Mouse (Mus musculus) kidney, embryonic 15.5 days (tissue): ENCODE data around the gene Nfib. TPM values are rescaled to one million over a fixed set of nuclear protein-coding genes. Genes with fewer than 3 reads are reported as not detected.
A peak's percentile ranks its signal among the peaks of the same experiment; 100 is the strongest.

Experiments
- ATAC-seq: fragments of 200-750 bp; cut with Nextera tagmentation; replicated peaks from 2 replicates; pipeline ENCODE4 v1.8.0; 2017; ENCODE audit warnings: moderate TSS enrichment; ENCODE audit not compliant: low FRiP score
- H3K27ac ChIP-seq: fragments of 300-500 bp; sonication (generic); 2 replicates; pipeline ENCODE4 v1.5.1; 2015; ENCODE audit warnings: mild to moderate bottlenecking, inconsistent platforms
- H3K27me3 ChIP-seq: fragments of 300-500 bp; sonication (generic); 2 replicates; pipeline ENCODE4 v1.6.1; 2015; ENCODE audit warnings: inconsistent platforms
- H3K36me3 ChIP-seq: fragments of 300-500 bp; sonication (generic); 2 replicates; pipeline ENCODE4 v1.6.1; 2015; ENCODE audit warnings: inconsistent platforms
- H3K4me1 ChIP-seq: fragments of 300-500 bp; sonication (generic); 2 replicates; pipeline ENCODE4 v1.6.1; 2015; ENCODE audit warnings: inconsistent platforms
- H3K4me2 ChIP-seq: fragments of 300-500 bp; sonication (generic); 2 replicates; pipeline ENCODE4 v1.6.1; 2015; ENCODE audit warnings: moderate library complexity, mild to moderate bottlenecking, inconsistent platforms
- H3K4me3 ChIP-seq: fragments of 300-500 bp; sonication (generic); replicated peaks from 2 replicates; pipeline ENCODE4 v1.5.1; 2015; ENCODE audit warnings: mild to moderate bottlenecking, inconsistent platforms
- H3K9ac ChIP-seq: fragments of 300-500 bp; sonication (generic); 2 replicates; pipeline ENCODE4 v1.6.1; 2015; ENCODE audit warnings: mild to moderate bottlenecking, inconsistent platforms
- H3K9me3 ChIP-seq: fragments of 300-500 bp; sonication (generic); replicated peaks from 2 replicates; pipeline ENCODE4 v1.6.1; 2016; ENCODE audit warnings: inconsistent platforms
- WGBS: fragments of 180-500 bp; shearing (Covaris S2); methylation state at CpG from one replicate; pipeline ENCODE4 v1.1.7; 2015; ENCODE audit warnings: mixed read lengths; 5-methylcytosine and 5-hydroxymethylcytosine counted together
- polyA plus RNA-seq: library from polyadenylated mRNA; unstranded; fragments of >200 nt; fragmentation: Nextera tagmentation; extraction: Ambion mirVana; gene quantifications from 2 replicates; pipeline ENCODE4 v1.2.1, GENCODE M21; 2015

Nfib gene
- polyA plus RNA-seq, 1 experiment from 2014 or later = 33.8 TPM

- peaks cover 51% of the 10 kb centered on the region for H3K4me1 ChIP-seq
- H3K9me3 ChIP-seq = no peaks in the 10 kb centered on the region
- ATAC-seq = no peak
- H3K27me3 ChIP-seq = no peaks in the 10 kb centered on the region
- 58% methylated on average over 22 of the region's 22 CpGs for WGBS
- peak overlapping the region; percentile 27; the same call in 1 of the 2 replicates for H3K4me2 ChIP-seq
- no peak overlapping the region for H3K9ac ChIP-seq
- H3K27ac ChIP-seq = peak overlapping the region; percentile 6; the same call in 1 of the 2 replicates
- H3K36me3 ChIP-seq = no peaks in the 10 kb centered on the region
- H3K4me3 ChIP-seq = no peak overlapping the region
Observed at GRCm38 (mm10) chr4:82408463-82409404, 296.8 kb downstream of the Nfib start.

DNA sequence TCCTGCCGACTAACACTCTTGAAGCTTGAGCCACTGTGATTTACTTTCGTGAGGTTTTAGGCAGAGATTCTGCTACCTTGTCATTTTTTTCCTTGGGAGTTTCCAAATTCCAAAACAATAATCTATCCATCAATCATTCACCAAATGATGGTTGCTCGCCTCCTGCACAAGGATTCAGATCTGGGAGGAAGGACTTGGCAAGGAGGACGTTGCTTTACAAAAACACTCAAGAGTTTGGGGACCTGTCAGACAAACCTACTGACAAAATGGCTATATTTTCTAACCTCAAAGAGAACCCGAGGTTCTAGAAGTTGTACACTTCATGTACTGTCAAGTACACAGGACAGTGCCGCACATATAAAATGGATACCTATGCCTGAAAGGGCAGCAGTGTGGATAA lies 299.0 kb downstream of the Nfib start:
- H3K4me3 ChIP-seq = no peak overlapping the region
- 68% methylated on average over 6 of the region's 6 CpGs for WGBS
- H3K9ac ChIP-seq = no peak overlapping the region
- H3K9me3 ChIP-seq = no peaks in the 10 kb centered on the region
- H3K36me3 ChIP-seq = no peaks in the 10 kb centered on the region
- no peak overlapping the region for H3K4me2 ChIP-seq
- H3K4me1 ChIP-seq = peaks cover 45% of the 10 kb centered on the region
- no peak overlapping the region for H3K27ac ChIP-seq
- H3K27me3 ChIP-seq = no peaks in the 10 kb centered on the region
- no peak for ATAC-seq

GRCm38 (mm10) chr4:82405791-82406190 lies 299.8 kb downstream of the Nfib start:
- Histone ChIP-seq H3K27me3 (no peaks in the 10 kb centered on the region), H3K9me3 (no peaks in the 10 kb centered on the region), H3K9ac (no peak overlapping the region), H3K36me3 (no peaks in the 10 kb centered on the region), H3K27ac (no peak overlapping the region), H3K4me1 (peaks cover 49% of the 10 kb centered on the region), H3K4me3 (no peak overlapping the region), H3K4me2 (no peak overlapping the region)
- ATAC-seq = no peak
- WGBS = 88% methylated on average over 5 of the region's 5 CpGs

DNA sequence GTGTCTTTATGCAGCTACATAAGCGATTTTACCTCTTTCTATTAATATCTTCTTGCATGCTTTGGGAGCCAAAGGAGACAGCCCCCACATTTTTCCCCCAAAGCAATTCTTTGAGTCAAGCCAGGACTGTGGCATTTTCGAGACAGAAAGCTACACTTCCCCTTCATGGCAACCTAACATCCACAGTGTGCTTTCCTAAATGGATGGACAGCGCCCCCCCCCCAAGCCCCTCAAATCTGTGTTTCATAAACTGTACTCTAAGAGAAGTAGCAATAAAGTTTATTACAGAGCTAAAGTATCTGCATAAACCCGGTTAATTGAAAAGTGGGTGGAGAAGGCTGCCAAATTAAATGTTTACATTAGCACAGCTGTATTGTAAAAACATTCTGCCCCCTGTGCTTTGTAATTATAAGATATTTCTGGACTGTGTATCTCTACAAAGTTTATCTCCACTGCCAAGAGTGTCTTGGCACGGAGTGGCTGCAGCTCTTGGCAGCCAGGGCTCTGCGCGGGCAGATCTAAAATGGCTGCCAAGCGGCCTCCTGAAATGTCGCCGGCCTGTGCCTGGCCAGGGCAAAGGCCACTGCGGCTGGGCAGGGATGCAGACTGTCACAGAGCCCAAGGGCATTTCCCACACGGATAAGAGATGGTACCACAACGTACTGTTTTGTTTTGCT lies 301.4 kb downstream of the Nfib start:
- Histone ChIP-seq H3K4me3 (no peak overlapping the region), H3K27ac (peak overlapping the region; percentile 51), H3K4me2 (0 out of 2 replicates have a peak overlapping the region, but pooled peaks have one; percentile 12), H3K9me3 (no peaks in the 10 kb centered on the region), H3K4me1 (peaks cover 57% of the 10 kb centered on the region), H3K27me3 (no peaks in the 10 kb centered on the region), H3K9ac (no peak overlapping the region), H3K36me3 (no peaks in the 10 kb centered on the region)
- 54% methylated on average over 13 of the region's 13 CpGs for WGBS
- ATAC-seq = 0 out of 2 replicates have a peak, but pooled peaks have one; percentile 10

DNA sequence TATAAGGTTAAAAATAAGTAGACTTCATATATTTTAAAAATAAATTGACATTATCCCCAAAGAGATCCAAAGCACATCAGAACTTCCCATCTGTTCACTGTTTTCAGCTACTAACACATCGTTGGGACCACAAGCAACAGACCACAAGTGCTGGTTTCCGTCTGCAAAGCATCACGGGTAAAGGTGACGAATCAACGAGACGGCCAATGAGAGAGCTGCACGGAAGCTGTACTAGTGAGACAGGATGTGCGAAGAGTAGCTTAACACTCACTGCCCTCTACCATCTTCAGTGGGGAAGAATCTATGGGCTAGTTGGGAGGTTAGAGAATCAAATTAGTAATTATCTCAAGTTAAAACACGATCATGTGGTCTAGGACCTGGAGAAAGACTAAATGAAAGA lies 302.9 kb downstream of the Nfib start:
- 91% methylated on average over 9 of the region's 9 CpGs for WGBS
- no peak overlapping the region for H3K4me2 ChIP-seq
- no peak for ATAC-seq
- H3K36me3 ChIP-seq = no peaks in the 10 kb centered on the region
- peaks cover 47% of the 10 kb centered on the region for H3K4me1 ChIP-seq
- H3K9ac ChIP-seq = no peak overlapping the region
- no peak overlapping the region for H3K4me3 ChIP-seq
- no peak overlapping the region for H3K27ac ChIP-seq
- H3K27me3 ChIP-seq = no peaks in the 10 kb centered on the region
- no peaks in the 10 kb centered on the region for H3K9me3 ChIP-seq

DNA sequence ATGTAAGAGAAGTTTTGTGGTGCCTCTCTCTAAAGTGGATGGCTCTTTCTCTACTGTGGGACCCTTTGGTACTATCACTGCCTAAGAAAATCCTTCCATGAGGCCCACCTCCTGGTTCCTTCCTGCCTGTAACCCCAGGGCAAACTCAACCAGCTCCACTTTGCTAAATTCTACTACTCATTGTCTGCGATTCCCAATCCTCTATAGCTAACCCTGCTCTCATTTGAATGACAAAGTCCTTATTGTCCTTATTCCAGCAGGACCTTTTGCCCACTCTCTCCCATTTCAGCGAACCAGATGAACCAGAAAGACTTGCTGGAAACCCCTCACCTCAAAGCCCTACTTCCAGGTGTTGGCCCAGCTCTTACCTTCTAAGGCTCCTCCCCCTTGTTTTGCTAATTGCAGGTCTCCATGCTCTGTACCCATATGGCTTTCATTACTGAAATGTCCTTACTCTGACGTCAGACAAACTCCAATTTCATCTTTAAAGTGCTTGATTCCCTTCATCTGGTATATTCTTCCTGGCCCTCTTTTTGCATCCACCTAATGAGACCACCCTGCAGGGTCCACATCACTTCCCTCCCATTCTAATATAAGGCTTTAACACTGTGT lies 304.0 kb downstream of the Nfib start:
- H3K4me2 ChIP-seq = no peak overlapping the region
- H3K4me3 ChIP-seq = no peak overlapping the region
- WGBS = 49% methylated on average over 3 of the region's 3 CpGs
- no peaks in the 10 kb centered on the region for H3K27me3 ChIP-seq
- H3K36me3 ChIP-seq = no peaks in the 10 kb centered on the region
- no peaks in the 10 kb centered on the region for H3K9me3 ChIP-seq
- H3K4me1 ChIP-seq = peaks cover 43% of the 10 kb centered on the region
- ATAC-seq = no peak
- peak overlapping the region; percentile 27; the same call in 1 of the 2 replicates for H3K27ac ChIP-seq
- no peak overlapping the region for H3K9ac ChIP-seq

GRCm38 (mm10) chr4:82400536-82400935 lies 305.0 kb downstream of the Nfib start:
- 28% methylated on average over 5 of the region's 5 CpGs for WGBS
- Histone ChIP-seq H3K9me3 (no peaks in the 10 kb centered on the region), H3K36me3 (no peaks in the 10 kb centered on the region), H3K27me3 (no peaks in the 10 kb centered on the region), H3K9ac (no peak overlapping the region), H3K4me1 (peaks cover 39% of the 10 kb centered on the region), H3K4me2 (no peak overlapping the region), H3K27ac (peak overlapping the region; percentile 71), H3K4me3 (no peak overlapping the region)
- ATAC-seq = peak; percentile 57; the same call in 1 of the 2 replicates

DNA sequence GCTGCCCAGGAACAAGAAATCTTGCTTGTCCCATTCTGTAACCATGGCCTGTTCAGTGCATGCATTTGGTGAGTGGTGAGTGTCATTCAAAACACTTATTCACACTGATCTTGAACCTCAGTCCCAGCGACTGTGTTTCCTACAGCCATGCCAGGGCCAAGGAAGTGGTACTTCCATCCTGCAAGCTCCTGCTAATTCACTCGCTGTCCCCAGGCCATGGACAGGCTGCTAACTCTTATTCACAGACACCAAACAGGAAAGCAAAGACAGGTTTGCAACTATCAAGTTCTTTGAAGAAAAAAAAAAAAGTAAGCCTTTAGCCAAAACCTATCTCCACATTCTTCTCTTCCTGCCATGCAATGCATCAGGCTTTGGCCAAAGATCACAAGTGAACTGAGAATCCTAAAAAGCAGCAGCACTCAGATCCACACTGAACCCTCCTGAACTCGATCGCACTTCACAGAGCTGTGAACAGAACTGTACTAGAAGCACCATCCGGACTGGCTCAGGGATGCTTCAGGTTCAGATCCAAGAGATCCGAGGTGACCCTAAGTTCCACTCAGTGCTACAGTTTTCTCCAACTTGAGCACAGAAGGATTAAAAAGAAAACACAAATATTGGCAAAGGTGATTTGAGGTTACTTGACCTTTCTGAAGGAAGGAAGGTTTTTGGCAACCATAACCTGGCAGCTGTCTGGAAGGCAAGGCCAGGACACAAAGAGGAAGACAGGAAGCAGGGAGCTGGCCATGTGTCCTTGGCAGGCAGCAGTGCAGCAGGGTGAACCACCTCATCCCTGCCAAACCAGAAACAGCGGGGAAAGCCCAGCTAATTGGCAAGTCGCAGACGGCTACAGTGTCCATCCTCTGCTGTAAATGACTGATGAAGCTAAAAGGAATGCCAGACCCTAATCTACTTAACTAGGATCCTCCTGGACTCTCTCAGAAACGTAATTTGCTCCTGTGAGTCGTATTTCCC lies 305.9 kb downstream of the Nfib start:
- no peak; the same call in 1 of the 2 replicates for ATAC-seq
- H3K9ac ChIP-seq = no peak overlapping the region

DNA sequence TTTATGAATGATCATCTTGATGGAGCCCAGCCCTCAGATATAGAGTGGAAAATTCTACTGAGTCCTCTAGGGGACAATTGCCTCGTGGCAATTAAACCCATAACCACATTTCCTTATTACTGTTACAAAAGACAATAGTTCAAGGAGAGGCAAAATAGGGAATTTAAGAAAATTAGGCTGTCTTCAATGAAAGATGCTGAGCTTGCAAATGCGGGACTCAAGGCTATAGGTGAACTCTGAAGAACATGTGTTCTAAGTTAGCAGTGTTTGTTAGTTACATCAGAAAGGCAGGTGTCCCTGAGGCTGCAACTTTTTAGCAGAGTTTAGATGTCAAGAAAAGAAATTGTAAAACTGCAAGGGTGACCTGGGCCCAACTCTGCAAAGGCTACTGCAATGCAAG lies 307.3 kb downstream of the Nfib start:
- Histone ChIP-seq H3K27ac (no peak overlapping the region), H3K9ac (no peak overlapping the region), H3K36me3 (no peaks in the 10 kb centered on the region), H3K4me1 (peaks cover 21% of the 10 kb centered on the region), H3K4me3 (no peak overlapping the region), H3K9me3 (no peaks in the 10 kb centered on the region), H3K4me2 (no peak overlapping the region), H3K27me3 (no peaks in the 10 kb centered on the region)
- no peak for ATAC-seq
- WGBS = 79% methylated on average over 2 of the region's 2 CpGs

More for the DNA sequence above, 305.9 kb downstream of the Nfib start:
- Histone ChIP-seq H3K36me3 (no peaks in the 10 kb centered on the region), H3K27me3 (no peaks in the 10 kb centered on the region), H3K27ac (peak overlapping the region; percentile 71), H3K9me3 (no peaks in the 10 kb centered on the region), H3K4me3 (no peak overlapping the region), H3K4me1 (peaks cover 31% of the 10 kb centered on the region), H3K4me2 (no peak overlapping the region)
- 56% methylated on average over 11 of the region's 11 CpGs for WGBS

DNA sequence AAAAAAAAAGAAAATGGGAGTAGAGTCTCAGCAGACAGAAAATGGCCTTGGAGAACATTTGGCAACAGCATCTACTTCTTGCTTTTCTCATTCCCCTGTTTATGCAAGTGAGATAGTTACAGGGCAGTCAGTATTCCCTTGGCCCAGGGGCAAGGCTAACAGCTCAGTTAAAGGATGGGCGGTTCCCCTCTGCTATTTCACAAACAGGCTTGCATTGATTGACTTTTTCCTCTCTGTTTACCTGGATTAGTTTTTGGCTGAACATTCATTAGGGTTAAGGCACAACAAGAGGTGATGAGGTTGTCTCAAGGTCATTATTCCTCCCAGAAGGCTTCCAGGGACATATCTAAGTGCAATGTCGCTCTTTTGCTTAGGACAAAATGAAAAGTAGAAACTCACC lies 308.7 kb downstream of the Nfib start:
- no peak for ATAC-seq
- Histone ChIP-seq H3K27me3 (no peaks in the 10 kb centered on the region), H3K4me2 (no peak overlapping the region), H3K36me3 (no peaks in the 10 kb centered on the region), H3K9ac (no peak overlapping the region), H3K27ac (no peak overlapping the region), H3K4me1 (peaks cover 20% of the 10 kb centered on the region), H3K9me3 (no peaks in the 10 kb centered on the region), H3K4me3 (no peak overlapping the region)
- WGBS = 81% methylated on average over 2 of the region's 2 CpGs

- Histone ChIP-seq H3K4me3 (no peak overlapping the region), H3K9me3 (no peaks in the 10 kb centered on the region), H3K4me2 (no peak overlapping the region), H3K9ac (no peak overlapping the region), H3K27ac (no peak overlapping the region), H3K27me3 (no peaks in the 10 kb centered on the region), H3K36me3 (no peaks in the 10 kb centered on the region), H3K4me1 (peaks cover 13% of the 10 kb centered on the region)
- WGBS = 80% methylated on average over 4 of the region's 4 CpGs
- no peak for ATAC-seq
Observed at GRCm38 (mm10) chr4:82396003-82396402, 309.5 kb downstream of the Nfib start.
